In the genomic region with DNA sequence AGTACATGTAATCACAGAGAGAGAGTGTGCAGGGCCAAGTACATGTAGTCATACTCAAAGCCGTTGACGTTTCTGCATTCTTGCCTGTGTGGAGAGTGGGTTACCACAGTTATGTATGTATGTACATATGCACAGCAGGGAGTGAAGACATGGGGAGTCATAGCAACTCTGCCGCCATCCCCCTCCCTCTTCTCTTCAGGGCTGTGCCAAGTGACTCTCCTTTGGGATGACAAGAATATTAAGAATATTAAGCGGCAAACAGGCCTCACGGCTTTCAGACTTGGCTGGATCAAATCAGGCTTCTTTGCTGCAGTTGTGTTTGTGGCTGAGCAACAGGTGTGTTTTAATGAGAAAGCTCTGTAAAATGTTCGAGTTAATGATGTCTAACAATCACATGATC, we compare ENCODE assay signal across 38 mouse cellular contexts. TPM values are rescaled to one million over a fixed set of nuclear protein-coding genes. Genes with fewer than 3 reads are reported as not detected.
"Had no signal": no experiment of that assay in that cellular context is flagged by ENCODE, and none has a peak within 500 bp of the region (broad histone marks: within the 10 kb centered on the region; RNA-seq: fewer than 3 reads in every experiment).

No protein-coding gene starts in this region.

- ATAC-seq: hindbrain, embryonic 16.5 days; hindbrain, postnatal 0 days; inflammation-experienced regulatory T-cells, adult 6 months; intestine, embryonic 15.5 days; intestine, embryonic 16.5 days; intestine, postnatal 0 days had no signal

- H3K36me3 ChIP-seq: heart, embryonic 10.5 days; heart, embryonic 12.5 days; heart, embryonic 13.5 days; heart, embryonic 15.5 days; hindbrain, embryonic 10.5 days; hindbrain, embryonic 12.5 days; hindbrain, embryonic 13.5 days; hindbrain, embryonic 15.5 days; intestine, embryonic 15.5 days; kidney, embryonic 15.5 days had no signal

- DNase-seq: heart, postnatal 10 days; heart, postnatal 14 days; heart, postnatal 36 days; heart, postnatal 4 days; kidney, adult 11 months; kidney, adult 18-20 months; kidney, adult 2 months; kidney, adult 8-10 months; kidney, adult 9 months; kidney, postnatal 10 days; kidney, postnatal 14 days; kidney, postnatal 25 days; kidney, postnatal 36 days; kidney, postnatal 4 days; layer of hippocampus, adult 9-11 months had no signal

- H3K27ac ChIP-seq: heart, embryonic 10.5 days; heart, embryonic 13.5 days; heart, embryonic 15.5 days; hindbrain, embryonic 10.5 days; hindbrain, embryonic 12.5 days; hindbrain, embryonic 13.5 days; hindbrain, embryonic 14.5 days; hindbrain, embryonic 15.5 days; hindbrain, postnatal 0 days; intestine, embryonic 15.5 days; kidney, embryonic 15.5 days; kidney, postnatal 0 days; layer of hippocampus, adult 2 months; left cerebral cortex, adult 2 months had no signal

- H3K9ac ChIP-seq: heart, embryonic 12.5 days; heart, embryonic 13.5 days; heart, embryonic 15.5 days; hindbrain, embryonic 12.5 days; hindbrain, embryonic 13.5 days; hindbrain, embryonic 14.5 days; hindbrain, embryonic 15.5 days; intestine, embryonic 15.5 days; kidney, embryonic 15.5 days had no signal

- H3K9me3 ChIP-seq: heart, embryonic 10.5 days; heart, embryonic 12.5 days; heart, embryonic 13.5 days; heart, embryonic 15.5 days; hindbrain, embryonic 10.5 days; hindbrain, embryonic 12.5 days; hindbrain, embryonic 13.5 days; hindbrain, embryonic 15.5 days; intestine, embryonic 15.5 days; kidney, embryonic 15.5 days had no signal

- H3K27me3 ChIP-seq: heart, embryonic 12.5 days; heart, embryonic 13.5 days; heart, embryonic 15.5 days; hindbrain, embryonic 12.5 days; hindbrain, embryonic 13.5 days; hindbrain, embryonic 15.5 days; intestine, embryonic 15.5 days; kidney, embryonic 15.5 days had no signal

- H3K4me3 ChIP-seq: heart, embryonic 10.5 days; heart, embryonic 12.5 days; heart, embryonic 13.5 days; heart, embryonic 15.5 days; hindbrain, embryonic 10.5 days; hindbrain, embryonic 12.5 days; hindbrain, embryonic 13.5 days; hindbrain, embryonic 15.5 days; intestine, embryonic 15.5 days; kidney, embryonic 15.5 days; layer of hippocampus, adult 2 months; left cerebral cortex, adult 2 months had no signal

- H3K4me2 ChIP-seq: heart, embryonic 11.5 days; heart, embryonic 12.5 days; heart, embryonic 13.5 days; heart, embryonic 15.5 days; hindbrain, embryonic 12.5 days; hindbrain, embryonic 13.5 days; hindbrain, embryonic 14.5 days; hindbrain, embryonic 15.5 days; intestine, embryonic 15.5 days; kidney, embryonic 15.5 days had no signal

RNA-seq across cellular contexts. Expression of a gene that starts 28.2 kb away (rescaled TPM):
- total RNA-seq: heart, postnatal 36 days; hematopoietic stem cell, adult 5-6 weeks; hindbrain, postnatal 0 days had no signal
- polyA plus RNA-seq: heart, embryonic 10.5 days; heart, embryonic 12.5 days; heart, embryonic 13.5 days; heart, embryonic 14.5 days; hindbrain, embryonic 11.5 days had no signal
